Mouse (Mus musculus): ENCODE measurements around the gene Casc3. TPM values are rescaled to one million over a fixed set of nuclear protein-coding genes. Genes with fewer than 3 reads are reported as not detected.
"Not testable (repeated sequence)": the region's sequence is repeated elsewhere in the genome, so short reads cannot be mapped to it uniquely, and the experiment has no call there.

Gene Casc3
- polyA plus RNA-seq, 1 experiment from 2014 or later: 56.3 TPM

- H3K4me2 ChIP-seq: peak within 1 kb of the TSS; percentile 98
- WGBS: under 1% methylated on average over 75 of the region's 89 CpGs
Observed at GRCm38 (mm10) chr11:98795015-98795713, 9.5 kb upstream of the Casc3 start, which contains the start of gene Msl1. Gene Msl1 (plus strand): TSS chr11:98795516.

GRCm38 (mm10) chr11:98795714-98796514 lies 8.8 kb upstream of the Casc3 start:
- Histone ChIP-seq H3K27me3 (replicated peaks) (no peaks in the 10 kb centered on the region), H3K4me2 (peak overlapping the region; percentile 98), H3K4me1 (peaks cover 44% of the 10 kb centered on the region), H3K27ac (peak overlapping the region; percentile 99), H3K9me3 (no peaks in the 10 kb centered on the region), H3K9ac (peak overlapping the region; percentile 100), H3K36me3 (replicated peaks) (peaks cover 9% of the 10 kb centered on the region; the same call in 1 of the 2 replicates), H3K4me3 (peak overlapping the region; percentile 94)
- ATAC-seq (replicated peaks): peak; percentile 55
- under 1% methylated on average over 71 of the region's 74 CpGs for WGBS

More at GRCm38 (mm10) chr11:98795015-98795713, 9.5 kb upstream of the Casc3 start, which contains the start of gene Msl1:
- H3K9me3 ChIP-seq: no peaks in the 10 kb centered on the region
- no peaks in the 10 kb centered on the region for H3K27me3 ChIP-seq (replicated peaks)
- peaks cover 44% of the 10 kb centered on the region for H3K4me1 ChIP-seq
- H3K9ac ChIP-seq: peak within 1 kb of the TSS; percentile 100
- peak within 1 kb of the TSS; percentile 99 for H3K27ac ChIP-seq
- H3K36me3 ChIP-seq (replicated peaks): peaks cover 6% of the 10 kb centered on the region; the same call in 1 of the 2 replicates
- peak; percentile 60 for ATAC-seq (replicated peaks)
- peak within 1 kb of the TSS; percentile 94 for H3K4me3 ChIP-seq

- H3K4me3 ChIP-seq: peak overlapping the region; percentile 94
- 2% methylated on average over 23 of the region's 23 CpGs for WGBS
- H3K27ac ChIP-seq: peak overlapping the region; percentile 99
Observed at GRCm38 (mm10) chr11:98796515-98797216, 8.0 kb upstream of the Casc3 start.

GRCm38 (mm10) chr11:98797306-98797705 lies 7.4 kb upstream of the Casc3 start:
- H3K27ac ChIP-seq: peak overlapping the region; percentile 99

More at GRCm38 (mm10) chr11:98796515-98797216, 8.0 kb upstream of the Casc3 start:
- no peaks in the 10 kb centered on the region for H3K27me3 ChIP-seq (replicated peaks)
- H3K36me3 ChIP-seq (replicated peaks): peaks cover 16% of the 10 kb centered on the region; the same call in 1 of the 2 replicates
- peak overlapping the region; percentile 100 for H3K9ac ChIP-seq
- peak overlapping the region; percentile 98 for H3K4me2 ChIP-seq
- no peaks in the 10 kb centered on the region for H3K9me3 ChIP-seq
- peak; percentile 55 for ATAC-seq (replicated peaks)
- H3K4me1 ChIP-seq: peaks cover 44% of the 10 kb centered on the region

GRCm38 (mm10) chr11:98797909-98798308 lies 6.8 kb upstream of the Casc3 start:
- peaks cover 27% of the 10 kb centered on the region for H3K36me3 ChIP-seq (replicated peaks)
- H3K27ac ChIP-seq: no peak overlapping the region; the same call in 1 of the 2 replicates
- WGBS: 38% methylated on average over 4 of the region's 4 CpGs
- H3K4me2 ChIP-seq: peak overlapping the region; percentile 98
- ATAC-seq (replicated peaks): no peak
- no peaks in the 10 kb centered on the region for H3K27me3 ChIP-seq (replicated peaks)
- no peaks in the 10 kb centered on the region for H3K9me3 ChIP-seq
- H3K4me3 ChIP-seq: peak overlapping the region; percentile 94
- H3K4me1 ChIP-seq: peaks cover 36% of the 10 kb centered on the region
- peak overlapping the region; percentile 100 for H3K9ac ChIP-seq

More at GRCm38 (mm10) chr11:98797306-98797705, 7.4 kb upstream of the Casc3 start:
- Histone ChIP-seq H3K27me3 (replicated peaks) (no peaks in the 10 kb centered on the region), H3K36me3 (replicated peaks) (peaks cover 21% of the 10 kb centered on the region), H3K4me2 (peak overlapping the region; percentile 98), H3K9ac (peak overlapping the region; percentile 100), H3K4me1 (peaks cover 43% of the 10 kb centered on the region), H3K9me3 (no peaks in the 10 kb centered on the region), H3K4me3 (peak overlapping the region; percentile 94)
- ATAC-seq (replicated peaks): no peak
- 14% methylated on average over 5 of the region's 5 CpGs for WGBS

- Histone ChIP-seq H3K9ac (no peak overlapping the region), H3K4me1 (peaks cover 27% of the 10 kb centered on the region), H3K4me2 (peak overlapping the region; percentile 65; the same call in 1 of the 2 replicates), H3K27ac (peak overlapping the region; percentile 99), H3K9me3 (no peaks in the 10 kb centered on the region), H3K4me3 (no peak overlapping the region), H3K27me3 (replicated peaks) (no peaks in the 10 kb centered on the region), H3K36me3 (replicated peaks) (peaks cover 31% of the 10 kb centered on the region)
- ATAC-seq (replicated peaks): no peak
- WGBS: 73% methylated on average over 2 of the region's 2 CpGs
Observed at GRCm38 (mm10) chr11:98808417-98808816, 3.7 kb downstream of the Casc3 start.

GRCm38 (mm10) chr11:98809457-98810290 lies 5.0 kb downstream of the Casc3 start:
- Histone ChIP-seq H3K4me1 (peaks cover 29% of the 10 kb centered on the region), H3K4me2 (peak overlapping the region; percentile 65), H3K27me3 (replicated peaks) (no peaks in the 10 kb centered on the region), H3K27ac (peak overlapping the region; percentile 99), H3K4me3 (peak overlapping the region; percentile 82), H3K36me3 (replicated peaks) (peaks cover 18% of the 10 kb centered on the region), H3K9ac (peak overlapping the region; percentile 98), H3K9me3 (no peaks in the 10 kb centered on the region)
- ATAC-seq (replicated peaks): peak; percentile 98
- WGBS: under 1% methylated on average over 84 of the region's 84 CpGs

GRCm38 (mm10) chr11:98810686-98811085 lies 6.0 kb downstream of the Casc3 start:
- peaks cover 29% of the 10 kb centered on the region for H3K4me1 ChIP-seq
- no peaks in the 10 kb centered on the region for H3K9me3 ChIP-seq
- H3K27me3 ChIP-seq (replicated peaks): no peaks in the 10 kb centered on the region
- peak overlapping the region; percentile 65 for H3K4me2 ChIP-seq
- H3K4me3 ChIP-seq: peak overlapping the region; percentile 82
- peaks cover 9% of the 10 kb centered on the region; the same call in 1 of the 2 replicates for H3K36me3 ChIP-seq (replicated peaks)
- H3K27ac ChIP-seq: peak overlapping the region; percentile 99; the same call in 1 of the 2 replicates
- WGBS: 84% methylated on average over 7 of the region's 7 CpGs
- no peak for ATAC-seq (replicated peaks)
- peak overlapping the region; percentile 98 for H3K9ac ChIP-seq

GRCm38 (mm10) chr11:98816706-98817239 lies 12.1 kb downstream of the Casc3 start:
- ATAC-seq (replicated peaks): no peak
- Histone ChIP-seq H3K4me1 (peaks cover 7% of the 10 kb centered on the region), H3K4me3 (no peak overlapping the region), H3K36me3 (replicated peaks) (peaks cover 32% of the 10 kb centered on the region), H3K27me3 (replicated peaks) (no peaks in the 10 kb centered on the region), H3K9ac (no peak overlapping the region), H3K27ac (no peak overlapping the region), H3K9me3 (no peaks in the 10 kb centered on the region), H3K4me2 (no peak overlapping the region)
- WGBS: 98% methylated on average over 1 of the region's 1 CpGs

- WGBS: 94% methylated on average over 5 of the region's 5 CpGs
- Histone ChIP-seq H3K9ac (no peak overlapping the region), H3K9me3 (no peaks in the 10 kb centered on the region), H3K4me1 (no peaks in the 10 kb centered on the region), H3K36me3 (replicated peaks) (peaks cover 50% of the 10 kb centered on the region), H3K4me2 (no peak overlapping the region), H3K4me3 (no peak overlapping the region), H3K27ac (no peak overlapping the region), H3K27me3 (replicated peaks) (no peaks in the 10 kb centered on the region)
- ATAC-seq (replicated peaks): no peak
Observed at GRCm38 (mm10) chr11:98820968-98821367, 16.3 kb downstream of the Casc3 start.

- not testable (repeated sequence) for H3K9me3 ChIP-seq; H3K9ac ChIP-seq; H3K4me1 ChIP-seq; H3K4me2 ChIP-seq; H3K27ac ChIP-seq; H3K27me3 ChIP-seq (replicated peaks); H3K4me3 ChIP-seq; ATAC-seq (replicated peaks)
- WGBS: 100% methylated on average over 2 of the region's 2 CpGs
- peaks cover 52% of the 10 kb centered on the region for H3K36me3 ChIP-seq (replicated peaks)
Observed at GRCm38 (mm10) chr11:98826071-98826470, 21.4 kb downstream of the Casc3 start.
